Mouse (Mus musculus) spleen, adult 18-20 months (tissue): ENCODE results near the gene Lactbl1.

ENCODE experiments used
- DNase-seq, 2 experiments: peaks; one replicate each; pipeline ENCODE4 v3.0.0; 2022; ENCODE audit warnings: mixed read lengths in 2 of 2

Lactbl1 gene

GRCm38 (mm10) chr4:136685431-136685869 is 63.0 kb downstream of the Lactbl1 start:
- no peak for DNase-seq

- DNase-seq, result no peak
Observed at GRCm38 (mm10) chr4:136688113-136688512, 65.7 kb downstream of the Lactbl1 start.
